Mouse (Mus musculus) ovary, adult 10 weeks (tissue): ENCODE data around the gene Igf2r. TPM values are rescaled to one million over a fixed set of nuclear protein-coding genes. Genes with fewer than 3 reads are reported as not detected.

Source experiments
- polyA plus RNA-seq: library from polyadenylated mRNA; stranded (reverse); fragments of 350-450 nt; fragmentation: Illumina TruSeq; extraction: RNeasy Lipid Tissue Mini Kit (QIAGEN cat#74804); gene quantifications from one replicate; pipeline ENCODE4 v1.2.3, GENCODE M21; 2014

The Igf2r gene
- polyA plus RNA-seq = 16.2 TPM

DNA sequence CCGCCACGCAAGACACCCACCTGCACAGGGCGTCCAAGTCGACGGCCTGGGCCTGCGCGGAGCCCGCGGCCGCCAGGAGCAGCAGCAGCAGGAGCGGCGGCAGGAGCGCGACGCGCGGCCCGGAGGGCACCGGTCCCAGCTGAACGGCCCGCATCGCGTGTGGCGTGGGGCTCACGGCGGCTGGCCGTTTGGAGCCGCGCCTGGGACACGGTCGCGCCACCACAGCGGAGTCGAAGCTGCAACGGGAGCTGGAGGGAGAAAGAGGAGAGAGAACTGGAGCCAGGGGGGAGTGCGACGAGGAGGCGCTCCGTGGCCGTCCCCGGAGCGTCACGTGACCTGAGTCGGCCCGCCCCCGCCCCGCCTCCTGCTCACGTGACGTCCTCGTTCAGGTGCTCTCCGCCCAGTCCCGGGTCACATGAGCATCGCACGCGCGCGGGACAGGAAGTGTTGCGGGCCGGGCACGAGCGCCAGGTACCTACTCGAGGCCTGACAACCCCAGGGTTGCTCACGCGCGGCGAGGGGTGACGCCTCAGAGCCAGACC is at the start of gene Igf2r:
TSS of gene Igf2r (minus strand) at position 285 of the 542 bp plus-strand sequence.

DNA sequence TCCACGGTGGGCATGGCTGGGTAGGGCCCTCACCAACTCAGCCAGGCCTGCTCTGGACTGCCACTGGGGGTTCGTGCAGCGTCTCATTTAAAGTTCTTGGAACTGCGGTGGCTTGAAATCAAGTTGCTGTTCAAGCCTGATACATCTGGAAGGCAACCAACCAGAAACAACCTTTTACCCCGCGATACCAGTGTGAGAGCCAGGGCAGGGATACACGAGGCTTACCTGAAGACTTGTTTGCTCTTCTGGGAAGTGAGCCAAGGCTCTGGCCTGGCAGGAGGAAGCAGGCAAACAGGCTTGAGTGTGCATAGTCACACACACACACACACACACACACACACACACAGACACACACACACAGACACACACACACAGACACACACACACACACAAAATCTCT is 93.8 kb downstream of the Igf2r start, which contains the start of gene Slc22a1:
TSS of gene Slc22a1 (minus strand) at position 184 of the 400 bp plus-strand sequence.

Other genes with a start within 250 kb of the Igf2r start
- gene Slc22a2, start 185.5 kb downstream of the Igf2r start, polyA plus RNA-seq = not detected
- gene Slc22a1, start 93.8 kb downstream of the Igf2r start, polyA plus RNA-seq = 1.1 TPM
- not detected for gene Mas1, start 98.5 kb upstream of the Igf2r start, polyA plus RNA-seq
- gene Mrgprh, start 106.4 kb upstream of the Igf2r start, polyA plus RNA-seq = 0.63 TPM
- gene Pnldc1, start 140.6 kb upstream of the Igf2r start, polyA plus RNA-seq = 4.7 TPM
- gene Tcp1, start 146.0 kb upstream of the Igf2r start, polyA plus RNA-seq = 690 TPM
- 105 TPM for gene Mrpl18, start 146.7 kb upstream of the Igf2r start, polyA plus RNA-seq
- gene Acat3, start 170.9 kb upstream of the Igf2r start, polyA plus RNA-seq = not detected
- gene Acat2, start 191.1 kb upstream of the Igf2r start, polyA plus RNA-seq = 26.4 TPM
- 188 TPM for gene Wtap, start 224.5 kb upstream of the Igf2r start, polyA plus RNA-seq
- 71.4 TPM for gene Sod2, start 237.2 kb upstream of the Igf2r start, polyA plus RNA-seq